Mouse (Mus musculus) cerebellum, adult 2 months (tissue): ENCODE measurements at regions not wholly inside any gene's neighbourhood (a gene's known extent, or its start where the extent isn't known, plus 50 kb on each side); places are given as distances from the start of the nearest gene placed in this dataset.

Experiments
- CTCF ChIP-seq: fragments of 200-500 bp; IDR thresholded peaks from 2 replicates; pipeline ENCODE4 v1.5.1; 2011; ENCODE audit warnings: low read depth, mild to moderate bottlenecking, control low read depth, low read length, moderate library complexity, borderline replicate concordance; ENCODE audit not compliant: insufficient read depth
- POLR2A ChIP-seq: fragments of 200-500 bp; IDR thresholded peaks from 2 replicates; pipeline ENCODE4 v1.6.1; 2011; ENCODE audit warnings: low read length, control low read depth, borderline replicate concordance; ENCODE audit not compliant: insufficient read depth

DNA sequence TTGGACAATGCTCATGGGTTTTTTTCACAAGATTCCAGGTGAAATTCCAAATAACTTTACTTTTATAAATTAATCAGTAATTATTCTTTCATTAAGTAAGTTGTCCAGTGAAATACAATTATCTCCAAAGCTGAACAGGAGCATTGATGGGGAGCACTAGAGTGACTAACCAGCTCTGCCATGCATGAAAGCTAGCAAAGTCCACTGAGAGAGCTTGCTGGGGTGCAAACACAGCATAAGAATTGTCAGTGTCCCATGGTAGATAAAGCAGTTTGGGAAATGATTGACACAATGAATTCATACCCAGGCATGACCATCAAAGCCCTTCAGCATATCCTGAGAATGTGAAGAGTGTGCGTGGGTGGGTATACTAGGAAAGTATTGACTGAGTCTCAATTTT lies 776.6 kb upstream of the Apob start:
- no peak for TF ChIP-seq CTCF
- TF ChIP-seq POLR2A = no peak
